Mouse (Mus musculus) neural tube, embryonic 11.5 days (tissue): ENCODE results near the gene Ripor2. TPM values are rescaled to one million over a fixed set of nuclear protein-coding genes. Genes with fewer than 3 reads are reported as not detected.
A peak's percentile ranks its signal among the peaks of the same experiment; 100 is the strongest.

ENCODE experiments used
- ATAC-seq: fragments of 200-750 bp; cut with Nextera tagmentation; 2 replicates; pipeline ENCODE4 v1.8.0; 2017; ENCODE audit warnings: moderate number of reproducible peaks, mild to moderate bottlenecking, moderate TSS enrichment, moderate library complexity; ENCODE audit not compliant: insufficient read depth, low FRiP score, low TSS enrichment
- DNase-seq: peaks from one replicate; pipeline ENCODE4 v3.0.0-alpha.2; 2015; ENCODE audit warnings: low spot score
- H3K27ac ChIP-seq: fragments of 300-500 bp; sonication (generic); 2 replicates; pipeline ENCODE4 v1.5.1; 2014; ENCODE audit warnings: low read depth, mild to moderate bottlenecking, low read length
- H3K27me3 ChIP-seq: fragments of 300-500 bp; sonication (generic); 2 replicates; pipeline ENCODE4 v1.6.1; 2014; ENCODE audit warnings: mild to moderate bottlenecking, low read length, mixed read lengths; ENCODE audit not compliant: control insufficient read depth, insufficient read depth
- H3K36me3 ChIP-seq: fragments of 300-500 bp; sonication (generic); 2 replicates; pipeline ENCODE4 v1.6.1; 2014; ENCODE audit warnings: mild to moderate bottlenecking, low read length, moderate library complexity, mixed read lengths; ENCODE audit not compliant: control insufficient read depth, insufficient read depth
- H3K4me1 ChIP-seq: fragments of 300-500 bp; sonication (generic); 2 replicates; pipeline ENCODE4 v1.6.1; 2014; ENCODE audit warnings: low read length, mixed read lengths; ENCODE audit not compliant: control insufficient read depth, insufficient read depth
- H3K4me2 ChIP-seq: fragments of 300-500 bp; sonication (generic); 2 replicates; pipeline ENCODE4 v1.6.1; 2014; ENCODE audit warnings: low read depth, mild to moderate bottlenecking, moderate library complexity
- H3K4me3 ChIP-seq: fragments of 300-500 bp; sonication (generic); 2 replicates; pipeline ENCODE4 v1.5.1; 2014; ENCODE audit warnings: low read depth, low read length
- H3K9ac ChIP-seq: fragments of 300-500 bp; sonication (generic); 2 replicates; pipeline ENCODE4 v1.6.1; 2014; ENCODE audit warnings: mild to moderate bottlenecking, low read length
- H3K9me3 ChIP-seq: fragments of 300-500 bp; sonication (generic); 2 replicates; pipeline ENCODE4 v1.6.1; 2016; ENCODE audit warnings: low read length; ENCODE audit not compliant: control insufficient read depth
- WGBS: fragments of 180-500 bp; shearing (Covaris S2); extraction: QIAGEN DNeasy Blood & Tissue Kit; methylation state at CpG from one replicate; pipeline ENCODE4 v1.1.7; 2014; 5-methylcytosine and 5-hydroxymethylcytosine counted together
- polyA plus RNA-seq: library from polyadenylated mRNA; unstranded; fragments of >200 nt; fragmentation: Nextera tagmentation; extraction: Ambion mirVana; gene quantifications from 2 replicates; pipeline ENCODE4 v1.2.1, GENCODE M21; 2014

Gene Ripor2
- polyA plus RNA-seq, 1 experiment from 2014 or later, result 6.2 TPM

DNA sequence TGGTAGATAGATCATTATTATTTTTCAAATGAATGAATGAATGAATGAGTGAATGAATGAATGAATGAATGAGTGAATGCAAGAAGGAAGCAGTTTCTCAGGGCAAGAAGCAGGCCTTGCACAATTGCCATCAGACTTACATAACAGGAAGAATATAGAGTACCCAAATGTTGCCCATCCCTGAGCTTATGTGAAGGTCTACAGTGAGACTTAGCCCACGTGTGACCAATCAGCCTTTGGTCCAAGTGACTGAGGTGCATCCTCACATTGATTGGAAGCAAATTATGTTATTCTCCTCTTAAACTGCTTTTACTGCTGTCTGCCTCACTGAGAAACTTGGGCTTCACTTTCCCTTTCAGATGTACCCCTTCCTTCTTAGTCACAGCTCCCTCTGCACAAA, 26.7 kb downstream of the Ripor2 start:
- Histone ChIP-seq H3K9ac (no peak overlapping the region), H3K27ac (no peak overlapping the region), H3K36me3 (no peaks in the 10 kb centered on the region), H3K9me3 (no peaks in the 10 kb centered on the region; the same call in 1 of the 2 replicates), H3K27me3 (no peaks in the 10 kb centered on the region), H3K4me3 (no peak overlapping the region), H3K4me2 (no peak overlapping the region), H3K4me1 (peaks cover 8% of the 10 kb centered on the region; the same call in 1 of the 2 replicates)
- no peak for DNase-seq
- ATAC-seq, result no peak
- 88% methylated on average over 1 of the region's 1 CpGs for WGBS

- no peaks in the 10 kb centered on the region for H3K36me3 ChIP-seq
- no peak overlapping the region for H3K9ac ChIP-seq
- no peak overlapping the region for H3K4me3 ChIP-seq
- WGBS, result 81% methylated on average over 5 of the region's 5 CpGs
- H3K27me3 ChIP-seq, result no peaks in the 10 kb centered on the region
- H3K9me3 ChIP-seq, result no peaks in the 10 kb centered on the region; the same call in 1 of the 2 replicates
- no peak for ATAC-seq
- H3K27ac ChIP-seq, result no peak overlapping the region
- H3K4me1 ChIP-seq, result no peaks in the 10 kb centered on the region
- no peak overlapping the region for H3K4me2 ChIP-seq
- DNase-seq, result no peak
Measured at GRCm38 (mm10) chr13:24610883-24611282, 28.9 kb downstream of the Ripor2 start.

DNA sequence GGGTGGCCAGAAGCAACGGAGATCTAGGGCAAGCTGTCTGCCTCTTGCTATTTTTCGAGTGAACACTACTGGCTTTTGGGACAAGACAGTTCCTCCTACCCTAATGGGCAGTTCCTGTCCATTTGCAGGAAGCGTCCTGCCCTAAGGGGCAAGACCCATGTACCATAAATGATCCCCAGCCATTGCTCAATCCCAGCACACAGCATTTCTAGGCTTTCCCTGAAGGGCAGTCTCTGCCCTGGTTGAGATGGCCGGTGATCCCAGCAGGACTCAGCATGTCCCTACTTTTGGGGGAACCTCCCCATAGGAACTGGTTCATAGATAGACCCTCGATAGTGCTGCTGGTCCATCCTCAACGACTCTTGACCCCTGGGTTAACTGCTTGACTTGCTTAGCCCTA, 31.0 kb downstream of the Ripor2 start:
- whole genome bisulfite sequencing, result 86% methylated on average over 6 of the region's 6 CpGs
- Histone ChIP-seq H3K36me3 (no peaks in the 10 kb centered on the region), H3K4me1 (peaks cover 8% of the 10 kb centered on the region; the same call in 1 of the 2 replicates), H3K9me3 (no peaks in the 10 kb centered on the region; the same call in 1 of the 2 replicates), H3K4me3 (no peak overlapping the region), H3K4me2 (no peak overlapping the region), H3K27ac (no peak overlapping the region), H3K27me3 (no peaks in the 10 kb centered on the region), H3K9ac (no peak overlapping the region)
- ATAC-seq (no peak), DNase-seq (no peak)

DNA sequence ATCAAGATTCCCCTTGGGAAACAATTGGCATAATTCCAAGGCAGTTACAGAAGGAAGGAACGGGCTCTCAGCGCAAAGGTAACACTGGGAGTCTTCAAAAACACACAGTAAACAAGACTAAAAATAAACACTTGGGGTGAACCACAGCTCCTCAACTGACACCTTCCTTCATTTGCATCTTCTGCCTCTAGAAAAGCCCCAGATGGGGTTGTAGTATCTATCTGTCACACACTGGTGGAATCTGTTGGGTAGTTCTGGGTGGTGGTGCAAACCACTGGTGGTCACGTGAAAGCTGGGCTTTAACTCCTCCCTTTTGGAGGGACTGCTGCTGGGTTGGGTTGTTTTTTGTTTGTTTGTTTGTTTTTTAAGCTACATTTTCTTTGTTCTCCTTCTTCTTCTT, 31.4 kb downstream of the Ripor2 start:
- no peaks in the 10 kb centered on the region for H3K27me3 ChIP-seq
- H3K4me1 ChIP-seq, result peaks cover 8% of the 10 kb centered on the region; the same call in 1 of the 2 replicates
- H3K27ac ChIP-seq, result no peak overlapping the region
- no peaks in the 10 kb centered on the region; the same call in 1 of the 2 replicates for H3K9me3 ChIP-seq
- H3K36me3 ChIP-seq, result no peaks in the 10 kb centered on the region
- H3K4me2 ChIP-seq, result no peak overlapping the region
- 80% methylated on average over 3 of the region's 3 CpGs for WGBS
- ATAC-seq, result no peak
- H3K9ac ChIP-seq, result no peak overlapping the region
- no peak overlapping the region for H3K4me3 ChIP-seq
- DNase-seq, result no peak

DNA sequence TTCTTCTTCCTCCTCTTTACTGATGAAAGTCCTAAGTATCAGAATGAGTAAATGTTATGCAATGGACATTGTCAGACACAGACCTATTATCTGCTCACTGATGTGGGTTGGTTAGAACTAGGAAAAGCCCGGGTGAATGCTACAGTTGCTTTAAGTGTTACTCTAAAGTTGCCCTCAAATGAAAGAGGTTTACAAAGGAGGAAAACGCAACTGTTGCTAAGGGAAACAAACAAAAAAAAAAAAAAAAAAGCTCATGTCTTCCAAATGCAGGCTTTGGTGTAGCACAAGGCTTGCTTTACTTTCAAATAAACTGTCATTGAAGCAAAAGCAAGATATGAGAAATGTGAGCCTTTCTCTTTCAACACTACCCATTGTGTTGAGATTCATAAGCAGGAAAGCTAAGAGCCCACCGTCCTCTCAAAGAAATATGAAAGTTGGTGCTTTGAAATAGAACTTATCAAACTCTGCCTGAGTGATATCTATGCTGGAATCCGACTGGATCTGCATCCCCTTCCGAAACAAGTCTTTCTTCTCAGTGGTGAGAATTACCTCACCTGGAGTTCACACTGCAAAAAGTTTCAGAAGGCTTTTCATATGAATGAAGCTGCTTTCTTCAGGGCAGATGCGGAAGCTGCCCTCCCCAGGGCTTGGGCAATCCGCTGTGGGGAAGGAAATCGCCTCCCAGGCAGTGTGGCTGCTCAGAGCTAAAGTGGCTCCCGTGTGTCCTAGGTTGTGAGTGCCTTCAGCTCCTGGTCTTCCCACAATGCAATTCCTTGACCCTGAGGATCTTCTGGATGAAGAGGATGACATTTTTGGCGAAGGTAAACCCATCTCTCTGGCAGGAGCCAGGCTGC, 32.2 kb downstream of the Ripor2 start:
- ATAC-seq (no peak), DNase-seq (no peak)
- no peaks in the 10 kb centered on the region for H3K27me3 ChIP-seq
- no peak overlapping the region for H3K27ac ChIP-seq
- H3K9ac ChIP-seq, result no peak overlapping the region
- no peak overlapping the region for H3K4me2 ChIP-seq
- no peak overlapping the region for H3K4me3 ChIP-seq
- WGBS, result 64% methylated on average over 10 of the region's 10 CpGs
- no peaks in the 10 kb centered on the region for H3K36me3 ChIP-seq
- peaks cover 8% of the 10 kb centered on the region; the same call in 1 of the 2 replicates for H3K4me1 ChIP-seq
- H3K9me3 ChIP-seq, result no peaks in the 10 kb centered on the region; the same call in 1 of the 2 replicates

GRCm38 (mm10) chr13:24615921-24616565, 34.1 kb downstream of the Ripor2 start:
- Histone ChIP-seq H3K27me3 (no peaks in the 10 kb centered on the region), H3K9ac (no peak overlapping the region), H3K4me2 (no peak overlapping the region), H3K27ac (no peak overlapping the region), H3K9me3 (no peaks in the 10 kb centered on the region; the same call in 1 of the 2 replicates), H3K36me3 (no peaks in the 10 kb centered on the region), H3K4me1 (peaks cover 13% of the 10 kb centered on the region), H3K4me3 (no peak overlapping the region)
- DNase-seq (peak; percentile 21), ATAC-seq (no peak)
- 55% methylated on average over 9 of the region's 9 CpGs for WGBS

- Histone ChIP-seq H3K27me3 (no peaks in the 10 kb centered on the region), H3K9ac (no peak overlapping the region), H3K9me3 (no peaks in the 10 kb centered on the region), H3K4me3 (no peak overlapping the region), H3K27ac (no peak overlapping the region), H3K4me1 (peaks cover 13% of the 10 kb centered on the region), H3K4me2 (no peak overlapping the region), H3K36me3 (no peaks in the 10 kb centered on the region)
- 85% methylated on average over 8 of the region's 8 CpGs for WGBS
- DNase-seq, result no peak
- no peak for ATAC-seq
Measured at GRCm38 (mm10) chr13:24616645-24617044, 34.7 kb downstream of the Ripor2 start.

GRCm38 (mm10) chr13:24617076-24617798, 35.2 kb downstream of the Ripor2 start:
- DNase-seq, result no peak
- WGBS, result 60% methylated on average over 6 of the region's 6 CpGs

More at GRCm38 (mm10) chr13:24617076-24617798, 35.2 kb downstream of the Ripor2 start:
- no peaks in the 10 kb centered on the region for H3K36me3 ChIP-seq
- H3K9ac ChIP-seq, result no peak overlapping the region
- H3K4me3 ChIP-seq, result no peak overlapping the region
- H3K4me2 ChIP-seq, result no peak overlapping the region
- ATAC-seq, result no peak
- H3K27me3 ChIP-seq, result no peaks in the 10 kb centered on the region
- H3K9me3 ChIP-seq, result no peaks in the 10 kb centered on the region
- H3K27ac ChIP-seq, result no peak overlapping the region
- peaks cover 13% of the 10 kb centered on the region for H3K4me1 ChIP-seq
